Mouse (Mus musculus) T-cell, adult 66 days (primary cell): ENCODE results near the gene Ap3d1. TPM values are rescaled to one million over a fixed set of nuclear protein-coding genes. Genes with fewer than 3 reads are reported as not detected.

Experiments used
- total RNA-seq, 2 experiments: library from RNA; stranded (reverse); gene quantifications; 3 replicates in 1 of 2; 4 replicates in 1 of 2; pipeline ENCODE4 v1.2.4; 2023

Ap3d1 gene
- 100 to 1,000 TPM; 144 to 150 TPM for total RNA-seq

DNA sequence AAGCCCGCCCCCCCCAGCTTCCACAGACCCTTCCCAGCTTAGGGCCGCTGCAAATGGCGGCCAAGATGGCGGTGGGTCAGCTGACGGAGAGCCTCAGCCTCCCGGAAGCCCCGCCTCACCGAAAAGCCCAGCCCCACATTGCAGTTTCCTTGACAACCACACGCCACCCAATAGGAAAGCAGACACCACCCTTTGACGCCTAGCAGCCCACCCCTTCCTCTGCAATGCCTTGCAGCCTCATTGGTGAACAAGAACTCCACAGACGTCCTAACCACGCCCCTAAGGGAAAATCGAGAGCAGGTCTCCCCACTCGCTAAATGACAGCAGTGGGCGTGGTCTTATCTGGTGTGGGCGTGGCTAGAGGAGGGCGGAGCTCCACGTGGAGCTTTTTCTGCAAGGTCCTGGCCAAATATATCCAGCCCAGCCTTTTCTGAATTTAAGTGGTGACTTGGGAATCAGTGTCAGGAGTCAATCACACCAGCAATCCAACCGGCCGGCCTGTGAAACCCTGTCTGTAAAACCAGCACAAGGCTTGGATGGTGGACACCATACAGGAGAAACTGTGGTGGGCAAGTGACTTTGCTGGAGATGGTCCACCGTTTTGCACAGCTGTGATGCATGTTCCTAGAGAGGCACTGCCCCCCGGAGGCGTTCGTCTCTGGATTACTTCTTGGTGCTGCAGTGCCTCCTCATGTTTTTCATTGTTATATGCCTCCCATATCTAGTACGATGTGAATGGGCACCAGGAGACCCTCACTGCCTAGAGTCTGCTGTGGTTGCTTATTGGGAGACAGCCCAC lies at the start of gene Ap3d1:
Gene Ap3d1, minus strand, starts transcription at position 85 of the 799 bp plus-strand sequence.

DNA sequence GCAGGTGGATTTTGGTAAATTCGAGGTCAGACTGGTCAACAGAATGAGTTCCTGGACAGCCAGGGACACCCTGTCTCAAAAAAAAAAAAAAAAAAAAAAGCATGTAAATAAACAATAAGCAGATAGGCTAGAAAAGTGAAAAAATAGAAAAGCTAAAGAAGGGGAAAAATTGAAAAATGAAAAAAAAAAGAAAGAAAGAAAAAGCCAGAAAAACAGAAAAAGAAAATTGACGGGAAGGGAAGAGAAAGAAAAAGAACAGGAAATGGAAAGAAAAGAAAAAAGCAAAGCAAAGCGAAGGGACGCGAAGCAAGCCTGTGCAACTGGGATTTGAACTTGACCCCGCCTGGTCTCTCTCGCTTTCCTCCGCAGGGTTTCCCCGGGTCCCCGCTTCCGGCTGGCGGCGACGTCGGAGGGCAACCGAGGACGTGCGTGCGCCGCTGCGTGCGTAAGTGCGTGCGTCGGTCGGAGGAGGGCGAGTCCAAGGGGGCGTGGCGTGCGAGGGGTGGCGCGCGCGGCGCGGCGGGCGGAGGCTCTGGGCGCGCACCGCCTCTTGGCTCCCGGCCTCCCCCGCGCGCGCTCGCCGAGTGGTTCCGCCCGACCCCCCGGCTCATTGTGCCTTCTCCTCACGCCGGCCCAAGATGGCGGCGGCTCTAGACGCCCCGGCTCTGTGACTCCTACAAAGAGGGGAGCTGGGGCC lies 12.7 kb upstream of the Ap3d1 start, which contains the start of gene Dot1l:
Gene Dot1l, plus strand, starts transcription at position 613 of the 697 bp plus-strand sequence.

DNA sequence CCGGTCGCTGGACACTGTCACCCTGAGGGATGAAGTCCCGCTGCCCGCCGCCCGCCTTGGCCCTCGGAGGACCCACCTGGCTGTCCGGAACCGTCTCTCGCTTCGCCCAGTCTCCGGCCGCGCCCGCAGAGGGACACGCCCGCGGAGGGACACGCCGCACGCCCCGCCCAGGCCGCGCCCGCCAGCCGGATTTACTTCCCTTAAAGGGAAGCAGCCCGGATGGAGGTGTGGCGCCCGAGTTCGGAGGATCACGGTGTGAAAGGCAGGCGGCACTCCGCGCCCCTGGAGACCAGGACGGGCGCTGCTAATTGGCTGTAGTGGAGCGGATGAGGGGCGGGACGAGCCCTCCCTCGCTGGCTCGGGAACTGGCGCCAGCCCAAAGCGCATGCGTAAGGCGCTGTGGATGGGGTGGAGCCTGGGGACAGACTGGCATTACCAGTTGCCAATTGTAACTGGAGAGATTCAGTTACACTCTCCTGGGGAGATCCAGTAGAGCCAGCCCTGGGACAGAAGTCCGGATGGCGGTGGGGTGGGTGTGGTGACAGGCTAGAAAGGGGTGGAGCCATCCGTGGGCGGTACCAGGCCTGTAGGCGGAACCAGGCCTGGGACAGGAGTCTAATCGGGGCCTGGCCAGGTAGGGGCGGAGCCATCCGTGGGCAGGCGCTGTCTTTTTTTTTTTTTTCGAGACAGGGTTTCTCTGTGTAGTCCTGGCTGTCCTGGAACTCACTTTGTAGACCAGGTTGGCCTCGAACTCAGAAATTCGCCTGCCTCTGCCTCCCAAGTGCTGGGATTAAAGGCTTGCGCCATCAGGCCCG lies 40.1 kb downstream of the Ap3d1 start, which contains the start of the genes Mob3a and Izumo4:
Gene Mob3a, minus strand, starts transcription at position 257 of the 815 bp plus-strand sequence.
Gene Izumo4, plus strand, starts transcription at position 464 of the 815 bp plus-strand sequence.

DNA sequence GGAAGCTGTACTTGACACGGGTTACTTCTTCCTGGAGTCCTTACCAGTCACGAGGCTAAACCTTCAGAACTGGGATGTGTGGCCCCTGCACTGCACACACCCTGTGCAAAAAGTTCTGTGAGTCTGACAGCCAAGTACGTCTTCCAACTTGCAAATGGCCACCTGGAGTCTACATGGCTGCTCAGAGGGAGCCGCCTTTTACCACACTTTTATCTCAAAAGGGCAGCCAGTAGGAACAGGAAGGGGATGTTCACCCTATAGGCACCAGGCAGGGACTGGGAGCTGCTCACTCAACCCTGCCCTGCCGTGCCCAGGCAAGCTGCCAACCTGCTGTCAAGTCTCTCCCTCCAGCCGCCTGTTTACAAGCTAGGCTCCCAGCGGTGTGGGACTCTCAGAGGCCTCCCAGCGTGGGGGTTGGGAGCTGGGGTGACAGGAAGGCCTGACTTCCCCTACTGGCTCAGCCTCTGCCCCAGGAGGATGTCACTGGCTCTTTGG lies 64.1 kb downstream of the Ap3d1 start, which contains the start of gene Mknk2:
Gene Mknk2, minus strand, starts transcription at position 171 of the 495 bp plus-strand sequence.

Other genes starting within 250 kb of the Ap3d1 start
- not detected for gene Onecut3, start 247.4 kb downstream of the Ap3d1 start, total RNA-seq
- not detected for gene Atp8b3, start 203.1 kb downstream of the Ap3d1 start, total RNA-seq
- 100 to 1,000 TPM; 123 to 132 TPM for gene Rexo1, start 180.7 kb downstream of the Ap3d1 start, total RNA-seq
- 10 to 100 TPM; 27.9 to 29.2 TPM for gene Klf16, start 164.9 kb downstream of the Ap3d1 start, total RNA-seq
- gene Abhd17a, start 151.9 kb downstream of the Ap3d1 start, total RNA-seq, result 10 to 100 TPM; 49.3 to 56.2 TPM
- gene Scamp4, start 139.4 kb downstream of the Ap3d1 start, total RNA-seq, result 10 to 100 TPM; 52.6 to 54.4 TPM
- gene Adat3, start 139.4 kb downstream of the Ap3d1 start, total RNA-seq, result 1 to 10 TPM; 3.0 to 4.8 TPM
- 1 to 10 TPM; 4.5 to 7.9 TPM for gene Gm49322, start 136.2 kb downstream of the Ap3d1 start, total RNA-seq
- gene Csnk1g2, start 119.4 kb downstream of the Ap3d1 start, total RNA-seq, result 100 to 1,000 TPM; 212 to 215 TPM
- 10 to 100 TPM; 26.6 to 27.7 TPM for gene Btbd2, start 85.2 kb downstream of the Ap3d1 start, total RNA-seq
- 100 to 1,000 TPM; 280 to 313 TPM for gene Mknk2, start 64.2 kb downstream of the Ap3d1 start, total RNA-seq
- 100 to 1,000 TPM; 151 to 180 TPM for gene Mob3a, start 40.3 kb downstream of the Ap3d1 start, total RNA-seq
- gene Izumo4, start 40.1 kb downstream of the Ap3d1 start, total RNA-seq, result 10 to 100 TPM; 56.2 to 88.3 TPM
- gene Dot1l, start 12.9 kb upstream of the Ap3d1 start, total RNA-seq, result 10 to 100 TPM; 69.9 to 73.5 TPM
- 10 to 100 TPM; 76.4 to 85.9 TPM for gene Sf3a2, start 55.9 kb upstream of the Ap3d1 start, total RNA-seq
- 100 to 1,000 TPM; 133 to 134 TPM for gene Plekhj1, start 56.4 kb upstream of the Ap3d1 start, total RNA-seq
- gene Amh, start 63.0 kb upstream of the Ap3d1 start, total RNA-seq, result 1 to 10 TPM; 2.0 to 3.3 TPM
- gene Jsrp1, start 71.2 kb upstream of the Ap3d1 start, total RNA-seq, result not detected
- 100 to 1,000 TPM; 571 to 578 TPM for gene Oaz1, start 84.4 kb upstream of the Ap3d1 start, total RNA-seq
- not detected for gene Lingo3, start 101.8 kb upstream of the Ap3d1 start, total RNA-seq
- gene Lsm7, start 112.9 kb upstream of the Ap3d1 start, total RNA-seq, result 10 to 100 TPM; 37.9 to 40.3 TPM
- 10 to 100 TPM; 33.5 to 37.7 TPM for gene Sppl2b, start 113.0 kb upstream of the Ap3d1 start, total RNA-seq
- not detected for gene Tmprss9, start 129.6 kb upstream of the Ap3d1 start, total RNA-seq
- 10 to 100 TPM; 58.6 to 63.8 TPM for gene Timm13, start 158.7 kb upstream of the Ap3d1 start, total RNA-seq
- gene Lmnb2, start 176.0 kb upstream of the Ap3d1 start, total RNA-seq, result 10 to 100 TPM; 14.0 to 15.8 TPM
- gene Gadd45b, start 187.8 kb upstream of the Ap3d1 start, total RNA-seq, result 10 to 100 TPM; 21.4 to 31.5 TPM